Mouse (Mus musculus): Measurements from ENCODE around the gene Slc44a5.

GRCm38 (mm10) chr3:154177665-154178305, 204.5 kb downstream of the Slc44a5 start:
- TF ChIP-seq CTCF (IDR thresholded peaks at IDR 0.05) (no peak), POLR2A (IDR thresholded peaks at IDR 0.05; ENCODE audit: insufficient read depth, low read depth, low read length) (no peak), EP300 (IDR thresholded peaks at IDR 0.05; ENCODE audit: insufficient read depth, low read depth, low read length) (no peak)
